8 mouse cellular contexts compared by ENCODE assay signal in the genomic region with DNA sequence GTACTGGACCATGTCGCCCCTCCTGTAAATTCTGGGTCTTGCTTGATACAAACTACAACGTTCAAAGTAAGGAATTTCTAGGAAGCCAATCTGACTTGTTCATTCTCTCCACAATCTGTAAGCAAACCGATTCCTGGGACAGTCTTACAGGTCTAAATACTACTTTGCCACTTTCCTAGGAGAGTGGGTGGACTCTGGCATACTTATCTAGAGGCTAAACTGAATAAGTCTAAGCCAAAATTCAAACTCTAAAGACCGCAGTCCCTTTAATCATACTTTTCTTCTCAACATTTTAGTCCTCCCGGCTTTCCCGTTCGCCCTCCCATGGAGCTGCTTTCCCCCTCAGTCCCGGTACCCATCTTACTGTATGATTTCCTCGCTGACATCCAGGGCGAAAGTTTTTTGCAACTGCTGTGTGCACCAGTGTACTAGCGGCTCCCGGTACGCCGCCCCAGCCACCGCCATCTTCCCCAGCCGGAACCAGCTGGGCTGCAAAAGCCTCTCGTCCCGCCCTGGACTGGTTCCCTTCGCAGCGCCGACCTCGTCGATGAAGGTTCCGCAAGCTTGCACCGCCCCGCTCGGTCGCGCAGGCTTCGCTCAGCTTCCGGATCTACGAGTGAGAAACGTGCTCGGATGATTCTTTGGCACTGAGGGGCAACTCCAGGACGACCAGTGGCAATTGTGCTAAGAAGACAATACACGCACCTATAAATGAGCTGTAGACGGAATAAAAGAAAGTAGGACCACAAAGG. TPM values are rescaled to one million over a fixed set of nuclear protein-coding genes. Genes with fewer than 3 reads are reported as not detected.
A peak's percentile ranks its signal among the peaks of the same experiment; 100 is the strongest.
DNase-seq lines count a peak whose midpoint lies in the region; ATAC-seq and TF ChIP-seq lines count a peak whose summit lies in the region.

No protein-coding gene starts in this region.

- H3K4me2 ChIP-seq in embryonic facial prominence, embryonic 13.5 days, result peak overlapping the region; percentile 77
- peak overlapping the region; percentile 74 for H3K4me2 ChIP-seq in limb, embryonic 14.5 days (replicated peaks; ENCODE audit: low read depth, low read length, severe bottlenecking)
- H3K4me2 ChIP-seq in midbrain, postnatal 0 days (ENCODE audit: low read depth, low read length, poor library complexity, severe bottlenecking), result peak overlapping the region; percentile 75

- H3K79me2 ChIP-seq in heart, adult 2 months (replicated peaks; ENCODE audit: control insufficient read depth, insufficient read depth, low read length), result no peaks in the 10 kb centered on the region

- TF ChIP-seq CTCF in heart, adult 2 months (IDR thresholded peaks at IDR 0.05), result peak; percentile 32
- TF ChIP-seq CTCF in midbrain, postnatal 0 days (IDR thresholded peaks at IDR 0.05), result no peak; the same call in 1 of the 2 replicates

- H3K27me3 ChIP-seq in embryonic facial prominence, embryonic 13.5 days, result no peaks in the 10 kb centered on the region
- no peaks in the 10 kb centered on the region for H3K27me3 ChIP-seq in heart, adult 2 months (ENCODE audit: control insufficient read depth, insufficient read depth, low read length)
- no peaks in the 10 kb centered on the region for H3K27me3 ChIP-seq in limb, embryonic 14.5 days (ENCODE audit: control insufficient read depth, insufficient read depth, low read length)
- H3K27me3 ChIP-seq in midbrain, postnatal 0 days (ENCODE audit: insufficient read depth, low read length), result no peaks in the 10 kb centered on the region

- intact Hi-C loops in heart, adult 2 months (cut with DNase I), result loop anchor here (2.0 kb wide), 1 partner anchor 24 kb away; a partner anchor contains a TSS

- H3K36me3 ChIP-seq in embryonic facial prominence, embryonic 13.5 days, result peaks cover 8% of the 10 kb centered on the region
- H3K36me3 ChIP-seq in heart, adult 2 months (ENCODE audit: control insufficient read depth, insufficient read depth, low read length), result no peaks in the 10 kb centered on the region
- H3K36me3 ChIP-seq in limb, embryonic 14.5 days (ENCODE audit: control insufficient read depth, insufficient read depth, low read length), result peaks cover 3% of the 10 kb centered on the region; the same call in 1 of the 2 replicates
- H3K36me3 ChIP-seq in midbrain, postnatal 0 days (ENCODE audit: insufficient read depth, low read length), result no peaks in the 10 kb centered on the region

- 0 out of 2 replicates have a peak, but pooled peaks have one; percentile 22 for TF ChIP-seq EP300 in heart, adult 2 months (IDR thresholded peaks at IDR 0.05; ENCODE audit: insufficient read depth, low read depth, low read length)

- H3K9me3 ChIP-seq in embryonic facial prominence, embryonic 13.5 days, result no peaks in the 10 kb centered on the region
- no peaks in the 10 kb centered on the region for H3K9me3 ChIP-seq in limb, embryonic 14.5 days (ENCODE audit: control insufficient read depth, low read length)
- H3K9me3 ChIP-seq in midbrain, postnatal 0 days (ENCODE audit: low read length), result no peaks in the 10 kb centered on the region

- peak overlapping the region; percentile 88 for H3K27ac ChIP-seq in embryonic facial prominence, embryonic 13.5 days
- peak overlapping the region; percentile 68 for H3K27ac ChIP-seq in heart, adult 2 months
- H3K27ac ChIP-seq in limb, embryonic 14.5 days (replicated peaks; ENCODE audit: low read depth, low read length), result peak overlapping the region; percentile 73
- H3K27ac ChIP-seq in midbrain, postnatal 0 days (ENCODE audit: low read depth, low read length), result peak overlapping the region; percentile 73

- peak; percentile 85 for TF ChIP-seq POLR2A in heart, adult 2 months (IDR thresholded peaks at IDR 0.05; ENCODE audit: insufficient read depth, low read depth, low read length)
- TF ChIP-seq POLR2A in limb, embryonic 14.5 days (IDR thresholded peaks at IDR 0.05; ENCODE audit: borderline replicate concordance, extremely low read depth, insufficient read depth, insufficient read length), result peak; percentile 83; the same call in 1 of the 2 replicates

- peak; percentile 91 for ATAC-seq in embryonic facial prominence, embryonic 13.5 days (ENCODE audit: insufficient number of reproducible peaks, insufficient read depth, low FRiP score, low TSS enrichment, low read depth)
- ATAC-seq in limb, embryonic 14.5 days (ENCODE audit: low FRiP score, low read depth), result peak; percentile 96
- peak; percentile 93 for ATAC-seq in midbrain, postnatal 0 days (ENCODE audit: low FRiP score)

- peak overlapping the region; percentile 81 for H3K9ac ChIP-seq in embryonic facial prominence, embryonic 13.5 days
- H3K9ac ChIP-seq in heart, adult 2 months (ENCODE audit: low read depth, low read length), result peak overlapping the region; percentile 63
- peak overlapping the region; percentile 79 for H3K9ac ChIP-seq in limb, embryonic 14.5 days (ENCODE audit: low read depth, low read length, severe bottlenecking)
- H3K9ac ChIP-seq in midbrain, postnatal 0 days (replicated peaks; ENCODE audit: low read length, poor library complexity, severe bottlenecking), result peak overlapping the region; percentile 70

- peak; percentile 91 for DNase-seq in 3134 (ENCODE audit: extremely low read depth, insufficient read length, low spot score)
- peak; percentile 94 to 95 for DNase-seq in adrenal gland, postnatal 36 days
- DNase-seq in heart, adult 2 months, result peak; percentile 92
- DNase-seq in kidney, adult 9 months, result peak; percentile 90
- peak; percentile 92 for DNase-seq in limb, embryonic 14.5 days (ENCODE audit: low spot score)
- DNase-seq in midbrain, postnatal 0 days (ENCODE audit: low spot score), result peak; percentile 95
- DNase-seq in spleen, postnatal 14 days (ENCODE audit: low spot score in 2 of 2), result peak; percentile 82 to 88

- H3K4me3 ChIP-seq in embryonic facial prominence, embryonic 13.5 days, result peak overlapping the region; percentile 74
- peak overlapping the region; percentile 54 for H3K4me3 ChIP-seq in heart, adult 2 months
- H3K4me3 ChIP-seq in limb, embryonic 14.5 days (replicated peaks; ENCODE audit: low read length), result peak overlapping the region; percentile 72
- H3K4me3 ChIP-seq in midbrain, postnatal 0 days (ENCODE audit: low read depth, low read length), result peak overlapping the region; percentile 74

- 0 out of 2 replicates have a peak, but pooled peaks cover 5% of the 10 kb centered on the region for H3K4me1 ChIP-seq in embryonic facial prominence, embryonic 13.5 days
- H3K4me1 ChIP-seq in heart, adult 2 months (ENCODE audit: control insufficient read depth, insufficient read depth, low read length), result no peaks in the 10 kb centered on the region; the same call in 1 of the 2 replicates
- H3K4me1 ChIP-seq in limb, embryonic 14.5 days (ENCODE audit: control insufficient read depth, insufficient read depth, low read length), result peaks cover 4% of the 10 kb centered on the region
- H3K4me1 ChIP-seq in midbrain, postnatal 0 days (ENCODE audit: insufficient read depth, low read length), result 0 out of 2 replicates have a peak, but pooled peaks cover 3% of the 10 kb centered on the region

- 1% methylated on average over 37 of the region's 37 CpGs for WGBS in embryonic facial prominence, embryonic 13.5 days
- under 1% methylated on average over 37 of the region's 37 CpGs for WGBS in heart, adult 2 months
- WGBS in limb, embryonic 14.5 days, result under 1% methylated on average over 37 of the region's 37 CpGs
- under 1% methylated on average over 37 of the region's 37 CpGs for WGBS in midbrain, postnatal 0 days

RNA-seq across cellular contexts. Expression of a gene that starts 5.3 kb away (rescaled TPM):
- total RNA-seq in adrenal gland, postnatal 36 days (2021), result 1 to 10 TPM; 3.3 to 4.4 TPM
- 218 and 232 TPM in 2 replicates for polyA plus RNA-seq in embryonic facial prominence, embryonic 13.5 days (2015; fragmentation: Nextera tagmentation; extraction: Ambion mirVana)
- total RNA-seq in heart, adult 2 months (2021), result under 1 TPM; 0.26 to 0.32 TPM
- 0.20 and 0.26 TPM in 2 replicates for polyA plus RNA-seq in heart, adult 2 months (2012; rRNA removed)
- 75.1 and 109 TPM in 2 replicates for polyA plus RNA-seq in limb, embryonic 14.5 days (2012; rRNA removed)
- 115 and 116 TPM in 2 replicates for polyA plus RNA-seq in limb, embryonic 14.5 days (2014; fragmentation: Nextera tagmentation; extraction: Ambion mirVana)
- total RNA-seq in midbrain, postnatal 0 days (2014; rRNA removed), result 6.3 and 9.4 TPM in 2 replicates
- polyA plus RNA-seq in midbrain, postnatal 0 days (2015; fragmentation: Nextera tagmentation; extraction: Ambion mirVana), result 6.7 and 8.2 TPM in 2 replicates

RNA-seq across cellular contexts. Expression of a gene that starts 23.9 kb away (rescaled TPM):
- 10 to 100 TPM; 33.2 to 45.0 TPM for total RNA-seq in adrenal gland, postnatal 36 days (2021)
- polyA plus RNA-seq in embryonic facial prominence, embryonic 13.5 days (2015; fragmentation: Nextera tagmentation; extraction: Ambion mirVana), result 40.1 and 40.8 TPM in 2 replicates
- 10 to 100 TPM; 15.2 to 16.5 TPM for total RNA-seq in heart, adult 2 months (2021)
- 5.9 and 8.1 TPM in 2 replicates for polyA plus RNA-seq in heart, adult 2 months (2012; rRNA removed)
- polyA plus RNA-seq in limb, embryonic 14.5 days (2012; rRNA removed), result 18.8 and 24.8 TPM in 2 replicates
- polyA plus RNA-seq in limb, embryonic 14.5 days (2014; fragmentation: Nextera tagmentation; extraction: Ambion mirVana), result 31.2 and 39.3 TPM in 2 replicates
- 29.8 and 32.1 TPM in 2 replicates for total RNA-seq in midbrain, postnatal 0 days (2014; rRNA removed)
- polyA plus RNA-seq in midbrain, postnatal 0 days (2015; fragmentation: Nextera tagmentation; extraction: Ambion mirVana), result 25.1 and 25.6 TPM in 2 replicates

RNA-seq across cellular contexts. Expression of a gene that starts 24.0 kb away (rescaled TPM):
- 10 to 100 TPM; 17.8 to 18.6 TPM for total RNA-seq in adrenal gland, postnatal 36 days (2021)
- 22.8 and 26.0 TPM in 2 replicates for polyA plus RNA-seq in embryonic facial prominence, embryonic 13.5 days (2015; fragmentation: Nextera tagmentation; extraction: Ambion mirVana)
- total RNA-seq in heart, adult 2 months (2021), result 10 to 100 TPM in 1 of 2 experiments, 1 to 10 TPM in 1; 8.8 to 10.8 TPM
- 3.6 and 5.9 TPM in 2 replicates for polyA plus RNA-seq in heart, adult 2 months (2012; rRNA removed)
- 12.8 and 12.9 TPM in 2 replicates for polyA plus RNA-seq in limb, embryonic 14.5 days (2012; rRNA removed)
- 19.4 and 22.1 TPM in 2 replicates for polyA plus RNA-seq in limb, embryonic 14.5 days (2014; fragmentation: Nextera tagmentation; extraction: Ambion mirVana)
- total RNA-seq in midbrain, postnatal 0 days (2014; rRNA removed), result 25.7 and 28.6 TPM in 2 replicates
- polyA plus RNA-seq in midbrain, postnatal 0 days (2015; fragmentation: Nextera tagmentation; extraction: Ambion mirVana), result 14.2 and 17.4 TPM in 2 replicates

RNA-seq across cellular contexts. Expression of a gene that starts 57.4 kb away (rescaled TPM):
- total RNA-seq in adrenal gland, postnatal 36 days (2021), result 10 to 100 TPM; 25.1 to 31.1 TPM
- 7.2 and 8.4 TPM in 2 replicates for polyA plus RNA-seq in embryonic facial prominence, embryonic 13.5 days (2015; fragmentation: Nextera tagmentation; extraction: Ambion mirVana)
- 10 to 100 TPM; 23.7 to 25.5 TPM for total RNA-seq in heart, adult 2 months (2021)
- 8.7 and 8.9 TPM in 2 replicates for polyA plus RNA-seq in heart, adult 2 months (2012; rRNA removed)
- 20.3 and 22.0 TPM in 2 replicates for polyA plus RNA-seq in limb, embryonic 14.5 days (2012; rRNA removed)
- polyA plus RNA-seq in limb, embryonic 14.5 days (2014; fragmentation: Nextera tagmentation; extraction: Ambion mirVana), result 7.3 and 8.8 TPM in 2 replicates
- 11.2 and 11.8 TPM in 2 replicates for total RNA-seq in midbrain, postnatal 0 days (2014; rRNA removed)
- 4.5 and 5.4 TPM in 2 replicates for polyA plus RNA-seq in midbrain, postnatal 0 days (2015; fragmentation: Nextera tagmentation; extraction: Ambion mirVana)

Comparison
In these comparisons a context has a peak if more than half of its experiments do, and no peak if none do; other contexts are left out.
1. Peak in every context shown above with its lines: DNase-seq, ATAC-seq, H3K4me3 ChIP-seq and H3K27ac ChIP-seq.